Mouse (Mus musculus) heart, embryonic 16.5 days (tissue): ENCODE measurements at regions not wholly inside any gene's neighbourhood (a gene's known extent, or its start where the extent isn't known, plus 50 kb on each side); places are given as distances from the start of the nearest gene placed in this dataset.

Source experiments
- ATAC-seq: fragments of 200-750 bp; cut with Nextera tagmentation; replicated peaks from 2 replicates; pipeline ENCODE4 v1.8.0; 2017; ENCODE audit warnings: moderate number of reproducible peaks; ENCODE audit not compliant: insufficient read depth, low FRiP score; ENCODE audit errors: extremely low read depth
- H3K27ac ChIP-seq: fragments of 300-500 bp; sonication (generic); 2 replicates; pipeline ENCODE4 v1.5.1; 2014; ENCODE audit warnings: mild to moderate bottlenecking, low read length, control low read depth, moderate library complexity
- H3K27me3 ChIP-seq: fragments of 300-500 bp; sonication (generic); 2 replicates; pipeline ENCODE4 v1.6.1; 2014; ENCODE audit warnings: low read length, mixed read lengths; ENCODE audit not compliant: control insufficient read depth, insufficient read depth
- H3K36me3 ChIP-seq: fragments of 300-500 bp; sonication (generic); 2 replicates; pipeline ENCODE4 v1.6.1; 2014; ENCODE audit not compliant: control insufficient read depth, insufficient read depth
- H3K4me1 ChIP-seq: fragments of 300-500 bp; sonication (generic); 2 replicates; pipeline ENCODE4 v1.6.1; 2014; ENCODE audit warnings: low read length, mixed read lengths; ENCODE audit not compliant: control insufficient read depth, insufficient read depth
- H3K4me2 ChIP-seq: fragments of 300-500 bp; sonication (generic); 2 replicates; pipeline ENCODE4 v1.6.1; 2014; ENCODE audit warnings: low read depth, mild to moderate bottlenecking, control low read depth, low read length
- H3K4me3 ChIP-seq: fragments of 300-500 bp; sonication (generic); 2 replicates; pipeline ENCODE4 v1.5.1; 2014; ENCODE audit warnings: mild to moderate bottlenecking, control low read depth, low read length
- H3K9ac ChIP-seq: fragments of 300-500 bp; sonication (generic); 2 replicates; pipeline ENCODE4 v1.6.1; 2014; ENCODE audit warnings: low read length, control low read depth
- H3K9me3 ChIP-seq: fragments of 300-500 bp; sonication (generic); replicated peaks from 2 replicates; pipeline ENCODE4 v1.6.1; 2016; ENCODE audit warnings: low read length; ENCODE audit not compliant: control insufficient read depth
- WGBS: fragments of 180-500 bp; shearing (Covaris S2); extraction: QIAGEN DNeasy Blood & Tissue Kit; methylation state at CpG from one replicate; pipeline ENCODE4 v1.1.7; 2014; 5-methylcytosine and 5-hydroxymethylcytosine counted together

GRCm38 (mm10) chr17:79176356-79176755 is 124.7 kb downstream of the Qpct start:
- WGBS: 70% methylated on average over 7 of the region's 7 CpGs
- H3K4me1 ChIP-seq: no peaks in the 10 kb centered on the region; the same call in 1 of the 2 replicates
- no peaks in the 10 kb centered on the region for H3K27me3 ChIP-seq
- no peak overlapping the region for H3K9ac ChIP-seq
- ATAC-seq: no peak; the same call in 1 of the 2 replicates
- no peak overlapping the region for H3K4me3 ChIP-seq
- no peak overlapping the region for H3K27ac ChIP-seq
- H3K36me3 ChIP-seq: no peaks in the 10 kb centered on the region
- no peaks in the 10 kb centered on the region for H3K9me3 ChIP-seq
- H3K4me2 ChIP-seq: no peak overlapping the region

- Histone ChIP-seq H3K9ac (no peak overlapping the region), H3K36me3 (no peaks in the 10 kb centered on the region), H3K4me1 (no peaks in the 10 kb centered on the region; the same call in 1 of the 2 replicates), H3K9me3 (no peaks in the 10 kb centered on the region), H3K4me3 (no peak overlapping the region), H3K27me3 (no peaks in the 10 kb centered on the region), H3K4me2 (no peak overlapping the region), H3K27ac (no peak overlapping the region)
- WGBS: 86% methylated on average over 2 of the region's 2 CpGs
- ATAC-seq: no peak
Measured at GRCm38 (mm10) chr17:79175381-79175780, 123.7 kb downstream of the Qpct start.

DNA sequence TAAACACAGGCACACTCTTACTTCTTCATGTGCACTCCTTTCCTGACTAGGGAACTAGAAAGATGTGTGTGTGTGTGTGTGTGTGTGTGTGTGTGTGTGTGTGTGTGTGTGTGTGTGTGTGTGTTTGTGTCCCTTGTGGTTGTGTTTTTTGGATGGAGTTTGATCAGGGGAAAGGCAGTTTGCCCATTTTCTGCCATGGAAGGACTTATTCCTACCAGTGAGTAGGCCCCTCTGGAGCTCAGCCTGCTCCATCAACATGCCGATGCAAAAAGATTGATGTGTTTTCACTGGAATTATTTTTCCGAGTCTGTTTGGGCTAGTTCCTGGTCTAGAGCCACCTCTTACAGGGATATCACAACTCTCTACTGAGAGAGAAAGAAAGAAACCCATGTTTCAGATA is 120.6 kb downstream of the Qpct start:
- no peaks in the 10 kb centered on the region for H3K36me3 ChIP-seq
- H3K4me1 ChIP-seq: no peaks in the 10 kb centered on the region; the same call in 1 of the 2 replicates
- H3K4me2 ChIP-seq: no peak overlapping the region
- no peaks in the 10 kb centered on the region for H3K9me3 ChIP-seq
- 61% methylated on average over 2 of the region's 2 CpGs for WGBS
- no peaks in the 10 kb centered on the region for H3K27me3 ChIP-seq
- no peak overlapping the region for H3K9ac ChIP-seq
- no peak for ATAC-seq
- no peak overlapping the region for H3K27ac ChIP-seq
- H3K4me3 ChIP-seq: no peak overlapping the region

DNA sequence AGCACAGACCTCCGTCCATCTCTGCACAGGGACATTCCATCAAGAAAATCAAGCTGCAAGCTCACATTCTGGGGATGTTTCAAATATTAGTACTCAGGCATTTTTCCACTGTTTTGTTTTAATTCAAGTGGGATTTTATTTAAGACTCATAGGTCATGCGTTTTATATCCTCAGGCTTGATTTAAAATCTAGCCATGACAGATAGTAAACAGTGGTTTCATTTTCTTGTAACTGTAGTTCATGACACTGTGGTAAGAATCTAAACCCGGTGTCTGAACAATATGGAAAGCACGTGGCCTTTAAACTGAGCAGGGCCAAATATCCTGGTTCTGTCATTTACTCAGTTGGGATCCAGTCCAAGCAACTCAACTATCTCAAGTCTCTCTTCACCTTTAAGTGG is 119.0 kb downstream of the Qpct start:
- H3K9ac ChIP-seq: no peak overlapping the region
- no peak overlapping the region for H3K27ac ChIP-seq
- H3K4me3 ChIP-seq: no peak overlapping the region
- H3K9me3 ChIP-seq: no peaks in the 10 kb centered on the region
- no peaks in the 10 kb centered on the region for H3K36me3 ChIP-seq
- no peaks in the 10 kb centered on the region; the same call in 1 of the 2 replicates for H3K4me1 ChIP-seq
- no peaks in the 10 kb centered on the region for H3K27me3 ChIP-seq
- no peak for ATAC-seq
- WGBS: 64% methylated on average over 4 of the region's 4 CpGs
- H3K4me2 ChIP-seq: no peak overlapping the region

DNA sequence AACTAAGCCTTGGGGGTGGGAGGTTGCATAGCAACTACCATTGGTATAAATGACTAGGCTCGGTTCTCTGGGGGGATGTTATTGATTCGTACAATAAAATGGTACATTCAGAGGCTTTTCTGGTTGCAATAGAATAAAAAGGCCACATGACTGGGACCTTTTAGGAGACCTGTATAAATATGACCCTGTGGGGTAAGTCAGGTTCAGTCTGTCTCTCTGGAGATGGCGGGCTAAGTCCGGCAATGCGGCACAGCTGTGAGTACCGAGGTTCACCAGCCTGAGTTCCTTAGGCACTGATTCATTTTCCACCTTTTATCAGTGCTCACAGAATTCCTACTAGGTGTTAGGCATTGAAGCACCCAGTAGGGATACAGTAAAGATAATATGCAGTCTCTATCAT is 115.5 kb downstream of the Qpct start:
- no peak overlapping the region for H3K4me2 ChIP-seq
- no peaks in the 10 kb centered on the region for H3K36me3 ChIP-seq
- no peaks in the 10 kb centered on the region for H3K27me3 ChIP-seq
- H3K4me1 ChIP-seq: peaks cover 10% of the 10 kb centered on the region; the same call in 1 of the 2 replicates
- no peak overlapping the region for H3K4me3 ChIP-seq
- H3K27ac ChIP-seq: no peak overlapping the region
- 82% methylated on average over 6 of the region's 6 CpGs for WGBS
- no peaks in the 10 kb centered on the region for H3K9me3 ChIP-seq
- H3K9ac ChIP-seq: no peak overlapping the region
- no peak for ATAC-seq

DNA sequence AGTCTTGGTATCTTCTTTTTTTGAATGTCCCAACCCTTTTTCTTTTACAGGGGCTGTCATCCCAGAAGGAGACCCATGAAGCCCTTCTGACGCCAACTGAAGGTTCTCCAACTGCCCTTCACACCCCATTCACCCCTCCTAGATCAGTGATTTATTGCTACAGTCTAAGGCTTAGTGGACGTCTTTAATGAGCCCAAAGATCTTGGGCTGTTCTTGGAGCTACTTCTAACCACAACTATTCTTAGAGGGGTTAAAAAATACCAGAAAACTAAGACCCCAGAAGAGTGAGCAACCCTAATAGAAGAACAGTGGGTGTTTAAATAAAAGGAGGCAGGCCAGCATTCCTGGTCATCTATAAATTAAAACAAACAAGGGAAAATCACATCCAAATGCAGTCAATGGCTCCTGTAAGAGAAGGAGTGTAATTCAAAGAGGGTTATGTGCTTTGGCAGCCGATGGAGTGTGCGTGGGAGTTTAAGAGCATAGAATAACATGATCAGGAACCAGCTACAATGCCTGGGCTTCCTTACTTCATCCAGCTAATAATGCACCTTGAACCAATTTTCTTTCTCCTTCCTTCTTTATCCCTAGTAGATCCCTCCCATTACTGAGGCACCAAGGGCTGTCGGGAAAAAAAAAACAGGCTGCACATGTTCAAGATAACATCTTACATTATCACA is 113.3 kb downstream of the Qpct start:
- Histone ChIP-seq H3K27ac (no peak overlapping the region), H3K27me3 (no peaks in the 10 kb centered on the region), H3K4me1 (peaks cover 10% of the 10 kb centered on the region; the same call in 1 of the 2 replicates), H3K9ac (no peak overlapping the region), H3K4me2 (no peak overlapping the region), H3K4me3 (no peak overlapping the region), H3K36me3 (no peaks in the 10 kb centered on the region), H3K9me3 (no peaks in the 10 kb centered on the region)
- no peak for ATAC-seq
- 64% methylated on average over 5 of the region's 5 CpGs for WGBS

GRCm38 (mm10) chr17:79163983-79164382 is 112.3 kb downstream of the Qpct start:
- no peak overlapping the region for H3K4me3 ChIP-seq
- H3K4me2 ChIP-seq: no peak overlapping the region
- no peak overlapping the region for H3K9ac ChIP-seq
- H3K9me3 ChIP-seq: no peaks in the 10 kb centered on the region
- no peak overlapping the region for H3K27ac ChIP-seq
- ATAC-seq: no peak; the same call in 1 of the 2 replicates
- H3K36me3 ChIP-seq: no peaks in the 10 kb centered on the region
- 27% methylated on average over 6 of the region's 6 CpGs for WGBS
- H3K27me3 ChIP-seq: no peaks in the 10 kb centered on the region
- H3K4me1 ChIP-seq: peaks cover 10% of the 10 kb centered on the region; the same call in 1 of the 2 replicates

GRCm38 (mm10) chr17:79154138-79154537 is 102.4 kb downstream of the Qpct start:
- H3K4me1 ChIP-seq: no peaks in the 10 kb centered on the region
- 80% methylated on average over 2 of the region's 2 CpGs for WGBS
- no peak overlapping the region for H3K27ac ChIP-seq
- H3K9me3 ChIP-seq: no peaks in the 10 kb centered on the region
- H3K4me3 ChIP-seq: no peak overlapping the region
- H3K4me2 ChIP-seq: no peak overlapping the region
- no peaks in the 10 kb centered on the region for H3K36me3 ChIP-seq
- ATAC-seq: no peak
- H3K9ac ChIP-seq: no peak overlapping the region
- no peaks in the 10 kb centered on the region for H3K27me3 ChIP-seq

DNA sequence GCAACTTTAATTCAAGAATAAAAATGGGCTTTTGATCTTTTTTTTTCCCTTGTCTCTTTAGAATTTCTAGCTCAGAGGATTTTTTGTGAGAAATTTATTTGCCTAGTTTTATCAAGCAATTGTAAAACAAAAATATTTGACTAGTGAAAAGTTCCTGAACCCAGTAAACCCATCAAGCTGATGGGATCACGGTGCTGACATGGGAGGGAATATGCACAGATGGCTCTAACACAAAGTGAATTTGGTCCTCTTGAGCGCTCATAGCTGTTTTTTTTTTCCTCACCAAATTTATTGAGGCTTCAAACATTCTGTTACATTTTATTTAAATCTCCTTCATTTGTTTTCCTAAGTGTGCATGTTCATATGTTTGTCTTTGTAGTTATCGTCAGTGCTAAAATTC is 101.1 kb downstream of the Qpct start:
- no peak for ATAC-seq
- Histone ChIP-seq H3K4me3 (no peak overlapping the region), H3K27me3 (no peaks in the 10 kb centered on the region), H3K36me3 (no peaks in the 10 kb centered on the region), H3K27ac (no peak overlapping the region), H3K4me2 (no peak overlapping the region), H3K4me1 (no peaks in the 10 kb centered on the region), H3K9me3 (no peaks in the 10 kb centered on the region), H3K9ac (no peak overlapping the region)
- WGBS: 82% methylated on average over 3 of the region's 3 CpGs
